Mouse (Mus musculus) cortical plate, adult 2 months (tissue): ENCODE results near the gene Psme1. TPM values are rescaled to one million over a fixed set of nuclear protein-coding genes. Genes with fewer than 3 reads are reported as not detected.

Source experiments
- H3K27ac ChIP-seq: fragments of 200-500 bp; 2 replicates; pipeline ENCODE4 v1.5.1; 2012; ENCODE audit warnings: low read length, control low read depth, inconsistent platforms; ENCODE audit not compliant: insufficient read depth
- H3K4me1 ChIP-seq: fragments of 200-500 bp; 2 replicates; pipeline ENCODE4 v1.6.1; 2011; ENCODE audit warnings: low read length; ENCODE audit not compliant: control insufficient read depth, insufficient read depth
- H3K4me3 ChIP-seq: fragments of 200-500 bp; 2 replicates; pipeline ENCODE4 v1.5.1; 2011; ENCODE audit warnings: mild to moderate bottlenecking, low read length, control low read depth; ENCODE audit not compliant: insufficient read depth
- CTCF ChIP-seq: fragments of 200-500 bp; IDR thresholded peaks from 2 replicates; pipeline ENCODE4 v1.5.1; 2011; ENCODE audit warnings: mild to moderate bottlenecking, control low read depth, low read length; ENCODE audit not compliant: insufficient read depth; ENCODE audit errors: extremely low read depth
- POLR2A ChIP-seq: fragments of 200-500 bp; IDR thresholded peaks from 2 replicates; pipeline ENCODE4 v1.6.1; 2011; ENCODE audit warnings: mild to moderate bottlenecking, low read length, control low read depth; ENCODE audit not compliant: insufficient read depth; ENCODE audit errors: extremely low read depth
- polyA plus RNA-seq: library from polyadenylated mRNA; depleted of rRNA; stranded (reverse); fragments of >200 nt; gene quantifications from 2 replicates; pipeline ENCODE4 v1.2.3, GENCODE M21; 2012; rRNA removed

Psme1 gene
- polyA plus RNA-seq, result 50.2 and 61.4 TPM in 2 replicates

- peak within 1 kb of the TSS; percentile 67 for H3K27ac ChIP-seq
- peak within 1 kb of the TSS; percentile 56 for H3K4me3 ChIP-seq
- H3K4me1 ChIP-seq, result peaks cover 1% of the 10 kb centered on the region; the same call in 1 of the 2 replicates
- TF ChIP-seq POLR2A (0 out of 2 replicates have a peak, but pooled peaks have one; percentile 14), CTCF (no peak)
Observed at GRCm38 (mm10) chr14:55577871-55578667, at the start of gene Psme1. Gene Psme1, plus strand, starts transcription at chr14:55578123.

- Histone ChIP-seq H3K4me3 (no peak overlapping the region), H3K4me1 (no peaks in the 10 kb centered on the region), H3K27ac (no peak overlapping the region)
- no peak for TF ChIP-seq POLR2A
- TF ChIP-seq CTCF, result peak; percentile 72
Observed at GRCm38 (mm10) chr14:55536116-55536745, 41.7 kb upstream of the Psme1 start.

GRCm38 (mm10) chr14:55540067-55540786 lies 37.7 kb upstream of the Psme1 start, which contains the start of gene Pck2:
Gene Pck2, plus strand, starts transcription at chr14:55540266.
- TF ChIP-seq CTCF (no peak), POLR2A (peak; percentile 52; the same call in 1 of the 2 replicates)
- H3K27ac ChIP-seq, result peak within 1 kb of the TSS; percentile 54
- peak within 1 kb of the TSS; percentile 63 for H3K4me3 ChIP-seq
- H3K4me1 ChIP-seq, result 0 out of 2 replicates have a peak, but pooled peaks cover 3% of the 10 kb centered on the region

- Histone ChIP-seq H3K4me3 (peak overlapping the region; percentile 63), H3K4me1 (0 out of 2 replicates have a peak, but pooled peaks cover 3% of the 10 kb centered on the region), H3K27ac (peak overlapping the region; percentile 54)
- TF ChIP-seq CTCF (no peak), POLR2A (peak; percentile 25; the same call in 1 of the 2 replicates)
Observed at GRCm38 (mm10) chr14:55540787-55541321, 37.1 kb upstream of the Psme1 start.

GRCm38 (mm10) chr14:55542268-55542667 lies 35.7 kb upstream of the Psme1 start:
- Histone ChIP-seq H3K4me1 (0 out of 2 replicates have a peak, but pooled peaks cover 3% of the 10 kb centered on the region), H3K27ac (no peak overlapping the region), H3K4me3 (no peak overlapping the region)
- TF ChIP-seq POLR2A (no peak), CTCF (no peak)

- Histone ChIP-seq H3K4me3 (no peak overlapping the region), H3K4me1 (0 out of 2 replicates have a peak, but pooled peaks cover 3% of the 10 kb centered on the region), H3K27ac (no peak overlapping the region)
- no peak for TF ChIP-seq CTCF
- TF ChIP-seq POLR2A, result no peak
Observed at GRCm38 (mm10) chr14:55544334-55544733, 33.6 kb upstream of the Psme1 start.

GRCm38 (mm10) chr14:55550191-55550590 lies 27.7 kb upstream of the Psme1 start:
- no peak overlapping the region for H3K27ac ChIP-seq
- TF ChIP-seq CTCF (no peak), POLR2A (no peak)
- H3K4me1 ChIP-seq, result no peaks in the 10 kb centered on the region
- no peak overlapping the region for H3K4me3 ChIP-seq

GRCm38 (mm10) chr14:55551347-55551746 lies 26.6 kb upstream of the Psme1 start:
- Histone ChIP-seq H3K4me1 (no peaks in the 10 kb centered on the region), H3K27ac (no peak overlapping the region)
- TF ChIP-seq POLR2A (no peak), CTCF (no peak)

GRCm38 (mm10) chr14:55551794-55552193 lies 26.1 kb upstream of the Psme1 start:
- Histone ChIP-seq H3K4me3 (no peak overlapping the region), H3K27ac (no peak overlapping the region), H3K4me1 (no peaks in the 10 kb centered on the region)
- no peak for TF ChIP-seq POLR2A
- TF ChIP-seq CTCF, result no peak

More at GRCm38 (mm10) chr14:55551347-55551746, 26.6 kb upstream of the Psme1 start:
- H3K4me3 ChIP-seq, result no peak overlapping the region
